ENCODE assay signal across 8 mouse cellular contexts in the genomic region with DNA sequence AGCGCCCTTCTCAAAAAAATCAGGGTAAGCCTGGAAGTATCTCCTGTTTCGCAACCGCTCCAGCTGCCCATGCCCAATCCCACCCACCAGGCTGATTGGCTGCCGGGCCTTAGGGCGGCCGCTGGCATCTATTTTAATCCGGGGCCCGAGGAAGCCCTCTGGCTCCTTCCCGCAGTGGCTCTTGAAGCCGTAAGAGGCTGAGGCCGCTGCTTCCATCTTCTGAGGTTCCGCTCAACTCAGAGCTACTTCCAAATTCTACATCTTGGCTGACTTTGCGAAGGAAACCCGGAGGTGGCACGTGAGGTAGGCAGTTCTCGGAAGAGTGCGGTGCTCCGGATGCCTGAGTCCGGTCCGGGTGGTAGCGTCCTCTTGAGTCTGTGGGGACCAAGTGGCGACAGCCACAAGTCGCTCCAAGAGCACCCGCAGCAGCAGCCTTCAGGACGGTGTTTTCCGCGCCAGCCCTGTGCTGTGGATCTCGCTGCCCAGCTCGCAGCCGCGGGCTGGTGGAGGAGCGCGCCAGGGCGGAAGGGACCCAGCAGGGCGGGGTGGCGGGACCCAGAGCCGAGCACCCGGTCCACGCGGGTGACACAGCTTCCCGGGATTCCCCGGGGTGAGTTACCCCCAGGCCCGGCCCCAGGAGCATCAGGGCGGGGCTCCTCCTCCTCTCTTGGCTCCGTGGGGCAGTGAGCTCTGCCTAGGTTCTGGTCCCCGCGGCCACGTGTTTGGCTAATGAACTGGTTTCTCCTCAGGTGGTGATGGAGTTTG. TPM values are rescaled to one million over a fixed set of nuclear protein-coding genes. Genes with fewer than 3 reads are reported as not detected.
DNase-seq lines count a peak whose midpoint lies in the region; ATAC-seq lines count a peak whose summit lies in the region.

TSS of gene Abcb1b (plus strand) at position 161 of the 765 bp plus-strand sequence.

- peaks cover 25% of the 10 kb centered on the region for H3K4me1 ChIP-seq in megakaryocyte, embryonic 14.5 days

- H3K9me3 ChIP-seq in megakaryocyte, embryonic 14.5 days: no peaks in the 10 kb centered on the region

- peak; percentile 83 for ATAC-seq in inflammation-experienced regulatory T-cells, adult 6 months

- intact Hi-C loops in left cerebral cortex, postnatal 10 days (cut with DNase I): no loop called here

- H3K27me3 ChIP-seq in megakaryocyte, embryonic 14.5 days (replicated peaks): peaks cover 12% of the 10 kb centered on the region

- H3K4me3 ChIP-seq in megakaryocyte, embryonic 14.5 days (replicated peaks): peak within 1 kb of the TSS; percentile 92

- DNase-seq in adrenal gland, adult 2 months: peak; percentile 91
- peak; percentile 69 for DNase-seq in embryo, embryonic 11 days
- DNase-seq in gastrocnemius, postnatal 25 days: peak; percentile 65
- peak; percentile 61 to 63 for DNase-seq in left cerebral cortex, postnatal 10 days (ENCODE audit: extremely low spot score in 1 of 2, low spot score in 2 of 2)
- DNase-seq in right cerebral cortex, adult 2 months (ENCODE audit: low spot score in 2 of 2): peak; percentile 34 to 48
- DNase-seq in urinary bladder, postnatal 36 days (ENCODE audit: low spot score in 2 of 2): peak; percentile 28 to 73

- H3K36me3 ChIP-seq in megakaryocyte, embryonic 14.5 days (replicated peaks; ENCODE audit: low read length): no peaks in the 10 kb centered on the region

RNA-seq across cellular contexts. Expression of gene Abcb1b, which starts in this region (rescaled TPM):
- 1,000 to 10,000 TPM; 1,584 to 2,611 TPM for total RNA-seq in adrenal gland, adult 2 months (2021)
- 172 and 197 TPM in 2 replicates for polyA plus RNA-seq in adrenal gland, adult 2 months (2012; rRNA removed)
- total RNA-seq in gastrocnemius, postnatal 25 days (2021): 1 to 10 TPM; 2.6 to 2.7 TPM
- polyA plus RNA-seq in inflammation-experienced regulatory T-cells, adult 6 months (2017; shearing (Covaris generic)): 10 to 100 TPM; 11.1 to 15.5 (median 13.6) TPM
- 1 to 10 TPM; 2.6 to 2.9 TPM for total RNA-seq in left cerebral cortex, postnatal 10 days (2021)
- 0.84 TPM in 1 of 2 replicates, not detected in the other for polyA plus RNA-seq in megakaryocyte, embryonic 14.5 days (2012; ENCODE audit: insufficient read depth, low replicate concordance)

Comparison
In these comparisons a context has a peak if more than half of its experiments do, and no peak if none do; other contexts are left out.
1. Peak in every context shown above with its lines: DNase-seq, ATAC-seq and H3K4me3 ChIP-seq.
2. RNA of gene Abcb1b (total RNA-seq): 1,584 to 2,611 TPM in adrenal gland, adult 2 months; 2.6 to 2.9 TPM in left cerebral cortex, postnatal 10 days and 2.6 to 2.7 TPM in gastrocnemius, postnatal 25 days; every median in the first group is over 100 times any median in the second.
3. RNA of gene Abcb1b (polyA plus RNA-seq): 172 to 197 TPM in adrenal gland, adult 2 months; 11.1 to 15.5 TPM in inflammation-experienced regulatory T-cells, adult 6 months and 0.84 TPM in megakaryocyte, embryonic 14.5 days; every median in the first group is over 10 times any median in the second.
4. DNase-seq: peak in every context shown above with its lines; median percentile 91 in adrenal gland, adult 2 months; 69 in embryo, embryonic 11 days; 65 in gastrocnemius, postnatal 25 days; 62 in left cerebral cortex, postnatal 10 days; 50 in urinary bladder, postnatal 36 days; 41 in right cerebral cortex, adult 2 months.